24 mouse cellular contexts compared by ENCODE assay signal in the genomic region with DNA sequence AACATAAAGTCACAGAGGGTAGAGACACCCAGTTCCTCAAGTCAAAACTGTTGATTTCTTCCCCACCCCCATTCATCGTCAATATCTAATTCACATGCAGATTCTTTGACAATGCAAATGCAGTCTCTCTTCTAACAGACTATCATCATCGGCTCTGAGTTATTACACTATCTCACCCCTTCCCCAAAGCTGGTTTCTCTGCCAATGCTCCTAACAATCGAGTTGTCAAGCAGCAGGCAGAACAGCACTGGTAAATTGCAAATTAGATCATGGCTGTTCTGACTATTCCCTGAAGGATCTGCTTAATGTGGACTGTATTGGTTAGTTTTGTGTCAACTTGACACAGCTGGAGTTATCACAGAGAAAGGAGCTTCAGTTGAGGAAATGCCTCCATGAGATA.
A peak's percentile ranks its signal among the peaks of the same experiment; 100 is the strongest.
DNase-seq lines count a peak whose midpoint lies in the region; ATAC-seq lines count a peak whose summit lies in the region.
"Had no signal": no experiment of that assay in that cellular context is flagged by ENCODE, and none has a peak within 500 bp of the region (broad histone marks: within the 10 kb centered on the region; RNA-seq: fewer than 3 reads in every experiment).

No protein-coding gene starts in this region.

- H3K36me3 ChIP-seq in forebrain, embryonic 13.5 days (ENCODE audit: poor library complexity, severe bottlenecking): no peaks in the 10 kb centered on the region
- H3K36me3 ChIP-seq in forebrain, embryonic 11.5 days (ENCODE audit: control insufficient read depth, insufficient read depth, low read length): no peaks in the 10 kb centered on the region
- H3K36me3 ChIP-seq in forebrain, embryonic 15.5 days: no peaks in the 10 kb centered on the region
- H3K36me3 ChIP-seq in forebrain, embryonic 10.5 days (replicated peaks): no peaks in the 10 kb centered on the region
- H3K36me3 ChIP-seq in forebrain, embryonic 16.5 days (ENCODE audit: control insufficient read depth, insufficient read depth): no peaks in the 10 kb centered on the region
- H3K36me3 ChIP-seq: embryonic facial prominence, embryonic 13.5 days; embryonic facial prominence, embryonic 15.5 days; G1E had no signal

- H3K4me2 ChIP-seq in forebrain, embryonic 13.5 days: no peak overlapping the region
- no peak overlapping the region for H3K4me2 ChIP-seq in forebrain, embryonic 11.5 days (ENCODE audit: low read depth, low read length, severe bottlenecking)
- no peak overlapping the region for H3K4me2 ChIP-seq in forebrain, embryonic 15.5 days (replicated peaks)
- H3K4me2 ChIP-seq in forebrain, embryonic 16.5 days (ENCODE audit: low read length): no peak overlapping the region
- H3K4me2 ChIP-seq: embryonic facial prominence, embryonic 13.5 days; embryonic facial prominence, embryonic 15.5 days had no signal

- H3K9ac ChIP-seq in forebrain, embryonic 13.5 days: no peak overlapping the region
- H3K9ac ChIP-seq in forebrain, embryonic 11.5 days (ENCODE audit: low read length): no peak overlapping the region
- H3K9ac ChIP-seq in forebrain, embryonic 15.5 days (replicated peaks): no peak overlapping the region
- H3K9ac ChIP-seq in forebrain, embryonic 16.5 days (replicated peaks; ENCODE audit: low read depth, low read length): no peak overlapping the region
- H3K9ac ChIP-seq: embryonic facial prominence, embryonic 13.5 days; embryonic facial prominence, embryonic 15.5 days had no signal

- no peak overlapping the region for H3K27ac ChIP-seq in forebrain, embryonic 13.5 days
- H3K27ac ChIP-seq in forebrain, embryonic 11.5 days (ENCODE audit: low read depth, low read length): no peak overlapping the region
- H3K27ac ChIP-seq in forebrain, embryonic 15.5 days (replicated peaks): no peak overlapping the region
- no peak overlapping the region for H3K27ac ChIP-seq in forebrain, embryonic 10.5 days
- no peak overlapping the region for H3K27ac ChIP-seq in forebrain, embryonic 16.5 days (ENCODE audit: low read length)
- H3K27ac ChIP-seq: embryonic facial prominence, embryonic 13.5 days; embryonic facial prominence, embryonic 15.5 days; gastrocnemius, adult 2 months had no signal

- peaks cover 7% of the 10 kb centered on the region; the same call in 1 of the 2 replicates for H3K4me1 ChIP-seq in forebrain, embryonic 13.5 days
- no peaks in the 10 kb centered on the region for H3K4me1 ChIP-seq in forebrain, embryonic 11.5 days (replicated peaks; ENCODE audit: control insufficient read depth, insufficient read depth, low read length)
- no peaks in the 10 kb centered on the region for H3K4me1 ChIP-seq in forebrain, embryonic 15.5 days
- peaks cover 11% of the 10 kb centered on the region for H3K4me1 ChIP-seq in forebrain, embryonic 10.5 days
- peaks cover 6% of the 10 kb centered on the region; the same call in 1 of the 2 replicates for H3K4me1 ChIP-seq in forebrain, embryonic 16.5 days (replicated peaks; ENCODE audit: control insufficient read depth, insufficient read depth, low read length)
- H3K4me1 ChIP-seq: embryonic facial prominence, embryonic 13.5 days; embryonic facial prominence, embryonic 15.5 days had no signal

- no peak overlapping the region for H3K4me3 ChIP-seq in forebrain, embryonic 13.5 days
- H3K4me3 ChIP-seq in forebrain, embryonic 11.5 days (ENCODE audit: low read depth, low read length): no peak overlapping the region
- no peak overlapping the region for H3K4me3 ChIP-seq in forebrain, embryonic 15.5 days
- H3K4me3 ChIP-seq in forebrain, embryonic 10.5 days: no peak overlapping the region
- no peak overlapping the region for H3K4me3 ChIP-seq in forebrain, embryonic 16.5 days (replicated peaks; ENCODE audit: low read length)
- H3K4me3 ChIP-seq: embryonic facial prominence, embryonic 13.5 days; embryonic facial prominence, embryonic 15.5 days; erythroblast, embryonic 14.5 days; gastrocnemius, adult 2 months had no signal

- no peaks in the 10 kb centered on the region for H3K27me3 ChIP-seq in forebrain, embryonic 13.5 days
- no peaks in the 10 kb centered on the region for H3K27me3 ChIP-seq in forebrain, embryonic 11.5 days (ENCODE audit: control insufficient read depth, insufficient read depth, low read length)
- H3K27me3 ChIP-seq in forebrain, embryonic 15.5 days: no peaks in the 10 kb centered on the region
- no peaks in the 10 kb centered on the region for H3K27me3 ChIP-seq in forebrain, embryonic 10.5 days (ENCODE audit: poor library complexity, severe bottlenecking)
- H3K27me3 ChIP-seq in forebrain, embryonic 16.5 days (replicated peaks; ENCODE audit: control insufficient read depth, insufficient read depth, low read length): no peaks in the 10 kb centered on the region
- H3K27me3 ChIP-seq: CH12.LX; embryonic facial prominence, embryonic 13.5 days; embryonic facial prominence, embryonic 15.5 days had no signal

- WGBS in forebrain, embryonic 13.5 days: 63% methylated on average over 3 of the region's 3 CpGs
- WGBS in forebrain, embryonic 11.5 days: 79% methylated on average over 3 of the region's 3 CpGs
- WGBS in forebrain, embryonic 15.5 days: 56% methylated on average over 3 of the region's 3 CpGs
- 85% methylated on average over 3 of the region's 3 CpGs for WGBS in forebrain, embryonic 10.5 days
- 45% methylated on average over 3 of the region's 3 CpGs for WGBS in forebrain, embryonic 16.5 days

- H3K9me3 ChIP-seq in forebrain, embryonic 13.5 days (replicated peaks): no peaks in the 10 kb centered on the region
- H3K9me3 ChIP-seq in forebrain, embryonic 11.5 days (ENCODE audit: control insufficient read depth, low read length): no peaks in the 10 kb centered on the region
- no peaks in the 10 kb centered on the region for H3K9me3 ChIP-seq in forebrain, embryonic 15.5 days
- H3K9me3 ChIP-seq in forebrain, embryonic 10.5 days: no peaks in the 10 kb centered on the region
- no peaks in the 10 kb centered on the region for H3K9me3 ChIP-seq in forebrain, embryonic 16.5 days (ENCODE audit: control insufficient read depth, low read length)
- H3K9me3 ChIP-seq: embryonic facial prominence, embryonic 13.5 days; embryonic facial prominence, embryonic 15.5 days; G1E had no signal

- peak; percentile 53; the same call in 1 of the 2 replicates for ATAC-seq in forebrain, embryonic 13.5 days
- ATAC-seq in forebrain, embryonic 11.5 days (replicated peaks; ENCODE audit: low FRiP score): no peak
- peak; percentile 26; the same call in 1 of the 2 replicates for ATAC-seq in forebrain, embryonic 15.5 days (replicated peaks)
- ATAC-seq in forebrain, embryonic 16.5 days: peak; percentile 81
- ATAC-seq: CD4-positive, CD25-positive, alpha-beta regulatory T cell, adult 4 months had no signal

- no peak for DNase-seq in forebrain, embryonic 11.5 days (ENCODE audit: low spot score)
- no peak for DNase-seq in forebrain, embryonic 10.5 days (ENCODE audit: extremely low spot score, low spot score)
- peak; percentile 63 for DNase-seq in MN1 (ENCODE audit: low spot score)
- no peak for DNase-seq in cerebellum, adult 9-11 months
- DNase-seq in adrenal gland, adult (ENCODE audit: inconsistent age in 2 of 2, low spot score in 1 of 2): no peak
- DNase-seq: adrenal gland, postnatal 10 days; adrenal gland, postnatal 25 days; B cell, adult 2 months; cerebellum, adult 11-12 months; cerebellum, adult 2 months; cerebellum, adult 9-10 months; cerebellum, postnatal 14 days; cerebellum, postnatal 36 days; embryo, embryonic 11 days; gastrocnemius, adult 2 months had no signal
